Mouse (Mus musculus): ENCODE data around the gene Cfap73. TPM values are rescaled to one million over a fixed set of nuclear protein-coding genes. Genes with fewer than 3 reads are reported as not detected.
A peak's percentile ranks its signal among the peaks of the same experiment; 100 is the strongest.

Gene Cfap73
- polyA plus RNA-seq, 1 experiment from 2014 or later: 0.10 TPM

GRCm38 (mm10) chr5:120674229-120675145, 40.5 kb upstream of the Cfap73 start:
- H3K4me2 ChIP-seq (replicated peaks; ENCODE audit: low read depth): no peak overlapping the region
- no peaks in the 10 kb centered on the region for H3K36me3 ChIP-seq (ENCODE audit: control insufficient read depth, insufficient read depth, low read length)
- H3K27ac ChIP-seq (replicated peaks): no peak overlapping the region
- WGBS: 26% methylated on average over 21 of the region's 21 CpGs
- no peaks in the 10 kb centered on the region for H3K27me3 ChIP-seq (ENCODE audit: control insufficient read depth, insufficient read depth, low read length)
- no peak overlapping the region for H3K9ac ChIP-seq (ENCODE audit: low read length)
- H3K9me3 ChIP-seq (ENCODE audit: control insufficient read depth, low read length): no peaks in the 10 kb centered on the region
- H3K4me3 ChIP-seq (ENCODE audit: low read depth, low read length): no peak overlapping the region
- no peaks in the 10 kb centered on the region for H3K4me1 ChIP-seq (replicated peaks; ENCODE audit: control insufficient read depth, insufficient read depth)
- TF ChIP-seq CTCF (IDR thresholded peaks at IDR 0.05; ENCODE audit: low read depth) (no peak), EP300 (optimal IDR thresholded peaks at IDR 0.05) (no peak)
- DNase-seq (ENCODE audit: low spot score) (peak; percentile 57), ATAC-seq (ENCODE audit: low FRiP score, low TSS enrichment) (peak; percentile 55)

GRCm38 (mm10) chr5:120673626-120674025, 39.6 kb upstream of the Cfap73 start:
- no peaks in the 10 kb centered on the region for H3K4me1 ChIP-seq (replicated peaks; ENCODE audit: control insufficient read depth, insufficient read depth)

GRCm38 (mm10) chr5:120671865-120672264, 37.8 kb upstream of the Cfap73 start:
- Histone ChIP-seq H3K9me3 (ENCODE audit: control insufficient read depth, low read length) (no peaks in the 10 kb centered on the region), H3K4me2 (replicated peaks; ENCODE audit: low read depth) (no peak overlapping the region), H3K4me3 (ENCODE audit: low read depth, low read length) (no peak overlapping the region), H3K4me1 (replicated peaks; ENCODE audit: control insufficient read depth, insufficient read depth) (no peaks in the 10 kb centered on the region), H3K27me3 (ENCODE audit: control insufficient read depth, insufficient read depth, low read length) (no peaks in the 10 kb centered on the region), H3K27ac (replicated peaks) (no peak overlapping the region), H3K36me3 (ENCODE audit: control insufficient read depth, insufficient read depth, low read length) (no peaks in the 10 kb centered on the region), H3K9ac (ENCODE audit: low read length) (no peak overlapping the region)
- WGBS: 69% methylated on average over 3 of the region's 3 CpGs
- DNase-seq (ENCODE audit: low spot score): no peak
- ATAC-seq (ENCODE audit: low FRiP score, low TSS enrichment): no peak
- TF ChIP-seq CTCF (IDR thresholded peaks at IDR 0.05; ENCODE audit: low read depth): no peak
- no peak for TF ChIP-seq EP300 (optimal IDR thresholded peaks at IDR 0.05)

More at GRCm38 (mm10) chr5:120673626-120674025, 39.6 kb upstream of the Cfap73 start:
- Histone ChIP-seq H3K4me2 (replicated peaks; ENCODE audit: low read depth) (no peak overlapping the region), H3K27me3 (ENCODE audit: control insufficient read depth, insufficient read depth, low read length) (no peaks in the 10 kb centered on the region), H3K27ac (replicated peaks) (no peak overlapping the region), H3K9me3 (ENCODE audit: control insufficient read depth, low read length) (no peaks in the 10 kb centered on the region), H3K4me3 (ENCODE audit: low read depth, low read length) (no peak overlapping the region), H3K36me3 (ENCODE audit: control insufficient read depth, insufficient read depth, low read length) (no peaks in the 10 kb centered on the region), H3K9ac (ENCODE audit: low read length) (no peak overlapping the region)
- DNase-seq (ENCODE audit: low spot score) (peak; percentile 68), ATAC-seq (ENCODE audit: low FRiP score, low TSS enrichment) (no peak)
- TF ChIP-seq EP300 (optimal IDR thresholded peaks at IDR 0.05) (no peak), CTCF (IDR thresholded peaks at IDR 0.05; ENCODE audit: low read depth) (peak; percentile 87)
- 3% methylated on average over 12 of the region's 12 CpGs for WGBS

GRCm38 (mm10) chr5:120670132-120670531, 36.1 kb upstream of the Cfap73 start:
- no peak overlapping the region for H3K4me3 ChIP-seq (ENCODE audit: low read depth, low read length)
- TF ChIP-seq EP300 (optimal IDR thresholded peaks at IDR 0.05): no peak
- TF ChIP-seq CTCF (IDR thresholded peaks at IDR 0.05; ENCODE audit: low read depth): no peak
- no peak overlapping the region for H3K4me2 ChIP-seq (replicated peaks; ENCODE audit: low read depth)
- ATAC-seq (ENCODE audit: low FRiP score, low TSS enrichment) (no peak), DNase-seq (ENCODE audit: low spot score) (no peak)
- H3K36me3 ChIP-seq (ENCODE audit: control insufficient read depth, insufficient read depth, low read length): no peaks in the 10 kb centered on the region
- WGBS: 83% methylated on average over 7 of the region's 7 CpGs
- no peak overlapping the region for H3K9ac ChIP-seq (ENCODE audit: low read length)
- H3K27ac ChIP-seq (replicated peaks): no peak overlapping the region
- H3K27me3 ChIP-seq (ENCODE audit: control insufficient read depth, insufficient read depth, low read length): no peaks in the 10 kb centered on the region
- H3K9me3 ChIP-seq (ENCODE audit: control insufficient read depth, low read length): no peaks in the 10 kb centered on the region
- H3K4me1 ChIP-seq (replicated peaks; ENCODE audit: control insufficient read depth, insufficient read depth): no peaks in the 10 kb centered on the region

GRCm38 (mm10) chr5:120668761-120669160, 34.7 kb upstream of the Cfap73 start:
- WGBS: 70% methylated on average over 7 of the region's 7 CpGs
- TF ChIP-seq EP300 (optimal IDR thresholded peaks at IDR 0.05): no peak
- no peak for TF ChIP-seq CTCF (IDR thresholded peaks at IDR 0.05; ENCODE audit: low read depth)
- H3K4me2 ChIP-seq (replicated peaks; ENCODE audit: low read depth): no peak overlapping the region
- DNase-seq (ENCODE audit: low spot score) (no peak), ATAC-seq (ENCODE audit: low FRiP score, low TSS enrichment) (no peak)
- H3K4me3 ChIP-seq (ENCODE audit: low read depth, low read length): no peak overlapping the region
- H3K27me3 ChIP-seq (ENCODE audit: control insufficient read depth, insufficient read depth, low read length): no peaks in the 10 kb centered on the region
- H3K36me3 ChIP-seq (ENCODE audit: control insufficient read depth, insufficient read depth, low read length): no peaks in the 10 kb centered on the region
- no peaks in the 10 kb centered on the region for H3K4me1 ChIP-seq (replicated peaks; ENCODE audit: control insufficient read depth, insufficient read depth)
- no peak overlapping the region for H3K27ac ChIP-seq (replicated peaks)
- H3K9me3 ChIP-seq (ENCODE audit: control insufficient read depth, low read length): no peaks in the 10 kb centered on the region
- H3K9ac ChIP-seq (ENCODE audit: low read length): no peak overlapping the region

- peak; percentile 26; the same call in 1 of the 2 replicates for TF ChIP-seq CTCF (IDR thresholded peaks at IDR 0.05; ENCODE audit: low read depth)
- no peak for TF ChIP-seq EP300 (optimal IDR thresholded peaks at IDR 0.05)
- H3K4me3 ChIP-seq (ENCODE audit: low read depth, low read length): no peak overlapping the region
- WGBS: 54% methylated on average over 2 of the region's 2 CpGs
- no peak for DNase-seq (ENCODE audit: low spot score)
- no peaks in the 10 kb centered on the region for H3K36me3 ChIP-seq (ENCODE audit: control insufficient read depth, insufficient read depth, low read length)
- no peaks in the 10 kb centered on the region for H3K27me3 ChIP-seq (ENCODE audit: control insufficient read depth, insufficient read depth, low read length)
- H3K4me2 ChIP-seq (replicated peaks; ENCODE audit: low read depth): no peak overlapping the region
- H3K27ac ChIP-seq (replicated peaks): no peak overlapping the region
- H3K9ac ChIP-seq (ENCODE audit: low read length): no peak overlapping the region
- no peaks in the 10 kb centered on the region for H3K4me1 ChIP-seq (replicated peaks; ENCODE audit: control insufficient read depth, insufficient read depth)
- ATAC-seq (ENCODE audit: low FRiP score, low TSS enrichment): no peak
- H3K9me3 ChIP-seq (ENCODE audit: control insufficient read depth, low read length): no peaks in the 10 kb centered on the region
Observed at GRCm38 (mm10) chr5:120664888-120665287, 30.9 kb upstream of the Cfap73 start.

All from stomach, postnatal 0 days (tissue).